Mouse (Mus musculus): ENCODE data around the gene Pex16. TPM values are rescaled to one million over a fixed set of nuclear protein-coding genes. Genes with fewer than 3 reads are reported as not detected.

Pex16 gene
- 35.4 and 41.6 TPM in 2 replicates for polyA plus RNA-seq (2014; fragmentation: Nextera tagmentation; extraction: Ambion mirVana)

- 6% methylated on average over 16 of the region's 16 CpGs for WGBS
- Histone ChIP-seq H3K9ac (replicated peaks; ENCODE audit: low read length) (peak within 1 kb of the TSS; percentile 68), H3K27ac (replicated peaks; ENCODE audit: low read depth, low read length) (peak within 1 kb of the TSS; percentile 80), H3K9me3 (ENCODE audit: control insufficient read depth, low read length) (no peaks in the 10 kb centered on the region), H3K27me3 (ENCODE audit: control insufficient read depth, insufficient read depth, low read length) (peaks cover 14% of the 10 kb centered on the region; the same call in 1 of the 2 replicates), H3K36me3 (ENCODE audit: control insufficient read depth, insufficient read depth, low read length) (peaks cover 22% of the 10 kb centered on the region), H3K4me1 (ENCODE audit: control insufficient read depth, insufficient read depth, low read length) (peaks cover 42% of the 10 kb centered on the region), H3K4me2 (ENCODE audit: low read length) (peak within 1 kb of the TSS; percentile 93), H3K4me3 (replicated peaks; ENCODE audit: low read depth, low read length) (peak within 1 kb of the TSS; percentile 72)
- DNase-seq (peak; percentile 69), ATAC-seq (ENCODE audit: low FRiP score, low TSS enrichment) (peak; percentile 32; the same call in 1 of the 2 replicates)
Observed at GRCm38 (mm10) chr2:92374514-92374913, at the start of gene Pex16, which contains the start of gene Large2. Gene Pex16 (plus strand): TSS chr2:92374676. Gene Large2 (minus strand): TSS chr2:92374869.

- no peak for ATAC-seq (ENCODE audit: low FRiP score, low TSS enrichment)
- WGBS, result 93% methylated on average over 7 of the region's 7 CpGs
- Histone ChIP-seq H3K9ac (replicated peaks; ENCODE audit: low read length) (no peak overlapping the region), H3K36me3 (ENCODE audit: control insufficient read depth, insufficient read depth, low read length) (peaks cover 38% of the 10 kb centered on the region), H3K4me1 (ENCODE audit: control insufficient read depth, insufficient read depth, low read length) (no peaks in the 10 kb centered on the region), H3K27me3 (ENCODE audit: control insufficient read depth, insufficient read depth, low read length) (no peaks in the 10 kb centered on the region), H3K4me3 (replicated peaks; ENCODE audit: low read depth, low read length) (no peak overlapping the region), H3K27ac (replicated peaks; ENCODE audit: low read depth, low read length) (no peak overlapping the region), H3K9me3 (ENCODE audit: control insufficient read depth, low read length) (no peaks in the 10 kb centered on the region), H3K4me2 (ENCODE audit: low read length) (no peak overlapping the region)
- DNase-seq, result no peak
Observed at GRCm38 (mm10) chr2:92325676-92326075, 48.8 kb upstream of the Pex16 start.

- no peaks in the 10 kb centered on the region for H3K4me1 ChIP-seq (ENCODE audit: control insufficient read depth, insufficient read depth, low read length)
- no peak for ATAC-seq (ENCODE audit: low FRiP score, low TSS enrichment)
- no peak for DNase-seq
- no peak overlapping the region for H3K4me2 ChIP-seq (ENCODE audit: low read length)
- H3K27ac ChIP-seq (replicated peaks; ENCODE audit: low read depth, low read length), result no peak overlapping the region
- no peaks in the 10 kb centered on the region for H3K27me3 ChIP-seq (ENCODE audit: control insufficient read depth, insufficient read depth, low read length)
- no peak overlapping the region for H3K9ac ChIP-seq (replicated peaks; ENCODE audit: low read length)
- peaks cover 39% of the 10 kb centered on the region for H3K36me3 ChIP-seq (ENCODE audit: control insufficient read depth, insufficient read depth, low read length)
- no peaks in the 10 kb centered on the region for H3K9me3 ChIP-seq (ENCODE audit: control insufficient read depth, low read length)
- no peak overlapping the region for H3K4me3 ChIP-seq (replicated peaks; ENCODE audit: low read depth, low read length)
- 100% methylated on average over 1 of the region's 1 CpGs for WGBS
Observed at GRCm38 (mm10) chr2:92326221-92326620, 48.3 kb upstream of the Pex16 start.

- Histone ChIP-seq H3K9ac (replicated peaks; ENCODE audit: low read length) (no peak overlapping the region), H3K4me3 (replicated peaks; ENCODE audit: low read depth, low read length) (no peak overlapping the region), H3K9me3 (ENCODE audit: control insufficient read depth, low read length) (no peaks in the 10 kb centered on the region), H3K4me2 (ENCODE audit: low read length) (no peak overlapping the region), H3K27me3 (ENCODE audit: control insufficient read depth, insufficient read depth, low read length) (no peaks in the 10 kb centered on the region), H3K4me1 (ENCODE audit: control insufficient read depth, insufficient read depth, low read length) (no peaks in the 10 kb centered on the region), H3K27ac (replicated peaks; ENCODE audit: low read depth, low read length) (no peak overlapping the region), H3K36me3 (ENCODE audit: control insufficient read depth, insufficient read depth, low read length) (peaks cover 42% of the 10 kb centered on the region)
- DNase-seq (no peak), ATAC-seq (ENCODE audit: low FRiP score, low TSS enrichment) (no peak)
- WGBS, result 96% methylated on average over 4 of the region's 4 CpGs
Observed at GRCm38 (mm10) chr2:92327601-92328000, 46.9 kb upstream of the Pex16 start.

GRCm38 (mm10) chr2:92328206-92328605 is 46.3 kb upstream of the Pex16 start:
- DNase-seq, result no peak
- Histone ChIP-seq H3K4me1 (ENCODE audit: control insufficient read depth, insufficient read depth, low read length) (no peaks in the 10 kb centered on the region), H3K27me3 (ENCODE audit: control insufficient read depth, insufficient read depth, low read length) (no peaks in the 10 kb centered on the region), H3K4me3 (replicated peaks; ENCODE audit: low read depth, low read length) (no peak overlapping the region), H3K9ac (replicated peaks; ENCODE audit: low read length) (no peak overlapping the region), H3K9me3 (ENCODE audit: control insufficient read depth, low read length) (no peaks in the 10 kb centered on the region), H3K36me3 (ENCODE audit: control insufficient read depth, insufficient read depth, low read length) (peaks cover 46% of the 10 kb centered on the region), H3K4me2 (ENCODE audit: low read length) (no peak overlapping the region), H3K27ac (replicated peaks; ENCODE audit: low read depth, low read length) (no peak overlapping the region)
- 95% methylated on average over 8 of the region's 8 CpGs for WGBS
- no peak for ATAC-seq (ENCODE audit: low FRiP score, low TSS enrichment)

GRCm38 (mm10) chr2:92330840-92331239 is 43.6 kb upstream of the Pex16 start:
- 64% methylated on average over 2 of the region's 2 CpGs for WGBS
- Histone ChIP-seq H3K9ac (replicated peaks; ENCODE audit: low read length) (no peak overlapping the region), H3K27ac (replicated peaks; ENCODE audit: low read depth, low read length) (no peak overlapping the region), H3K36me3 (ENCODE audit: control insufficient read depth, insufficient read depth, low read length) (peaks cover 64% of the 10 kb centered on the region), H3K4me1 (ENCODE audit: control insufficient read depth, insufficient read depth, low read length) (no peaks in the 10 kb centered on the region), H3K9me3 (ENCODE audit: control insufficient read depth, low read length) (no peaks in the 10 kb centered on the region), H3K4me3 (replicated peaks; ENCODE audit: low read depth, low read length) (no peak overlapping the region), H3K4me2 (ENCODE audit: low read length) (no peak overlapping the region), H3K27me3 (ENCODE audit: control insufficient read depth, insufficient read depth, low read length) (no peaks in the 10 kb centered on the region)
- no peak for ATAC-seq (ENCODE audit: low FRiP score, low TSS enrichment)
- peak; percentile 85 for DNase-seq

- H3K4me3 ChIP-seq (replicated peaks; ENCODE audit: low read depth, low read length), result no peak overlapping the region
- WGBS, result 82% methylated on average over 2 of the region's 2 CpGs
- H3K27me3 ChIP-seq (ENCODE audit: control insufficient read depth, insufficient read depth, low read length), result no peaks in the 10 kb centered on the region
- no peaks in the 10 kb centered on the region for H3K9me3 ChIP-seq (ENCODE audit: control insufficient read depth, low read length)
- peak; percentile 77 for DNase-seq
- ATAC-seq (ENCODE audit: low FRiP score, low TSS enrichment), result no peak
- no peak overlapping the region for H3K9ac ChIP-seq (replicated peaks; ENCODE audit: low read length)
- H3K27ac ChIP-seq (replicated peaks; ENCODE audit: low read depth, low read length), result no peak overlapping the region
- peaks cover 63% of the 10 kb centered on the region for H3K36me3 ChIP-seq (ENCODE audit: control insufficient read depth, insufficient read depth, low read length)
- H3K4me1 ChIP-seq (ENCODE audit: control insufficient read depth, insufficient read depth, low read length), result no peaks in the 10 kb centered on the region
- H3K4me2 ChIP-seq (ENCODE audit: low read length), result no peak overlapping the region
Observed at GRCm38 (mm10) chr2:92331410-92331809, 43.1 kb upstream of the Pex16 start.

GRCm38 (mm10) chr2:92331871-92332270 is 42.6 kb upstream of the Pex16 start:
- Histone ChIP-seq H3K4me2 (ENCODE audit: low read length) (no peak overlapping the region), H3K4me1 (ENCODE audit: control insufficient read depth, insufficient read depth, low read length) (no peaks in the 10 kb centered on the region), H3K36me3 (ENCODE audit: control insufficient read depth, insufficient read depth, low read length) (peaks cover 58% of the 10 kb centered on the region), H3K9me3 (ENCODE audit: control insufficient read depth, low read length) (no peaks in the 10 kb centered on the region), H3K27me3 (ENCODE audit: control insufficient read depth, insufficient read depth, low read length) (no peaks in the 10 kb centered on the region), H3K4me3 (replicated peaks; ENCODE audit: low read depth, low read length) (no peak overlapping the region), H3K9ac (replicated peaks; ENCODE audit: low read length) (no peak overlapping the region), H3K27ac (replicated peaks; ENCODE audit: low read depth, low read length) (no peak overlapping the region)
- WGBS, result 96% methylated on average over 2 of the region's 2 CpGs
- ATAC-seq (ENCODE audit: low FRiP score, low TSS enrichment), result no peak
- no peak for DNase-seq

- Histone ChIP-seq H3K4me1 (ENCODE audit: control insufficient read depth, insufficient read depth, low read length) (no peaks in the 10 kb centered on the region), H3K4me2 (ENCODE audit: low read length) (no peak overlapping the region), H3K27me3 (ENCODE audit: control insufficient read depth, insufficient read depth, low read length) (no peaks in the 10 kb centered on the region), H3K27ac (replicated peaks; ENCODE audit: low read depth, low read length) (no peak overlapping the region), H3K4me3 (replicated peaks; ENCODE audit: low read depth, low read length) (no peak overlapping the region), H3K9ac (replicated peaks; ENCODE audit: low read length) (no peak overlapping the region), H3K9me3 (ENCODE audit: control insufficient read depth, low read length) (no peaks in the 10 kb centered on the region), H3K36me3 (ENCODE audit: control insufficient read depth, insufficient read depth, low read length) (peaks cover 37% of the 10 kb centered on the region)
- no peak for ATAC-seq (ENCODE audit: low FRiP score, low TSS enrichment)
- DNase-seq, result no peak
Observed at GRCm38 (mm10) chr2:92342418-92342817, 32.1 kb upstream of the Pex16 start.
